Mouse (Mus musculus): ENCODE results near the gene Psme3. TPM values are rescaled to one million over a fixed set of nuclear protein-coding genes. Genes with fewer than 3 reads are reported as not detected.
"Not testable (repeated sequence)": the region's sequence is repeated elsewhere in the genome, so short reads cannot be mapped to it uniquely, and the experiment has no call there.

Gene Psme3
- polyA plus RNA-seq, 1 experiment from 2014 or later, result 104 TPM

- H3K4me2 ChIP-seq, result no peak within 1 kb of the TSS
- no peak within 1 kb of the TSS for H3K9ac ChIP-seq (ENCODE audit: low read depth, low read length)
- ATAC-seq (replicated peaks; ENCODE audit: insufficient number of reproducible peaks, low FRiP score, low TSS enrichment), result no peak
- H3K4me1 ChIP-seq (ENCODE audit: control insufficient read depth, insufficient read depth, low read length), result no peaks in the 10 kb centered on the region
- H3K36me3 ChIP-seq (ENCODE audit: control insufficient read depth, insufficient read depth, low read length), result peaks cover 25% of the 10 kb centered on the region
- WGBS (ENCODE audit: insufficient replicate concordance), result 89% methylated on average over 5 of the region's 5 CpGs
- H3K27me3 ChIP-seq (ENCODE audit: control insufficient read depth, insufficient read depth, low read length), result no peaks in the 10 kb centered on the region
- H3K27ac ChIP-seq (ENCODE audit: low read depth, low read length), result no peak within 1 kb of the TSS
- no peak within 1 kb of the TSS for H3K4me3 ChIP-seq (ENCODE audit: low read depth, low read length)
- no peaks in the 10 kb centered on the region for H3K9me3 ChIP-seq (replicated peaks; ENCODE audit: control insufficient read depth, low read length)
Observed at GRCm38 (mm10) chr11:101324763-101325162, 8.8 kb downstream of the Psme3 start, which contains the start of gene Aoc2. Gene Aoc2 (plus strand): TSS chr11:101325063.

- H3K9ac ChIP-seq (ENCODE audit: low read depth, low read length); H3K4me2 ChIP-seq; H3K4me3 ChIP-seq (ENCODE audit: low read depth, low read length); H3K9me3 ChIP-seq (replicated peaks; ENCODE audit: control insufficient read depth, low read length); ATAC-seq (replicated peaks; ENCODE audit: insufficient number of reproducible peaks, low FRiP score, low TSS enrichment); H3K27me3 ChIP-seq (ENCODE audit: control insufficient read depth, insufficient read depth, low read length); H3K4me1 ChIP-seq (ENCODE audit: control insufficient read depth, insufficient read depth, low read length); H3K27ac ChIP-seq (ENCODE audit: low read depth, low read length): not testable (repeated sequence)
- peaks cover 25% of the 10 kb centered on the region for H3K36me3 ChIP-seq (ENCODE audit: control insufficient read depth, insufficient read depth, low read length)
- WGBS (ENCODE audit: insufficient replicate concordance), result 93% methylated on average over 11 of the region's 11 CpGs
Observed at GRCm38 (mm10) chr11:101325201-101325600, 9.2 kb downstream of the Psme3 start.

GRCm38 (mm10) chr11:101326147-101326546, 10.1 kb downstream of the Psme3 start:
- Histone ChIP-seq H3K4me2 (no peak overlapping the region), H3K4me3 (ENCODE audit: low read depth, low read length) (no peak overlapping the region), H3K9ac (ENCODE audit: low read depth, low read length) (no peak overlapping the region), H3K9me3 (replicated peaks; ENCODE audit: control insufficient read depth, low read length) (no peaks in the 10 kb centered on the region), H3K27ac (ENCODE audit: low read depth, low read length) (no peak overlapping the region), H3K36me3 (ENCODE audit: control insufficient read depth, insufficient read depth, low read length) (peaks cover 24% of the 10 kb centered on the region), H3K4me1 (ENCODE audit: control insufficient read depth, insufficient read depth, low read length) (0 out of 2 replicates have a peak, but pooled peaks cover 4% of the 10 kb centered on the region), H3K27me3 (ENCODE audit: control insufficient read depth, insufficient read depth, low read length) (no peaks in the 10 kb centered on the region)
- WGBS (ENCODE audit: insufficient replicate concordance), result 87% methylated on average over 11 of the region's 11 CpGs
- ATAC-seq (replicated peaks; ENCODE audit: insufficient number of reproducible peaks, low FRiP score, low TSS enrichment), result no peak

GRCm38 (mm10) chr11:101327311-101327710, 11.3 kb downstream of the Psme3 start:
- Histone ChIP-seq H3K9me3 (replicated peaks; ENCODE audit: control insufficient read depth, low read length) (no peaks in the 10 kb centered on the region), H3K27me3 (ENCODE audit: control insufficient read depth, insufficient read depth, low read length) (no peaks in the 10 kb centered on the region), H3K4me1 (ENCODE audit: control insufficient read depth, insufficient read depth, low read length) (0 out of 2 replicates have a peak, but pooled peaks cover 4% of the 10 kb centered on the region), H3K4me3 (ENCODE audit: low read depth, low read length) (no peak overlapping the region), H3K4me2 (no peak overlapping the region), H3K9ac (ENCODE audit: low read depth, low read length) (no peak overlapping the region), H3K36me3 (ENCODE audit: control insufficient read depth, insufficient read depth, low read length) (peaks cover 13% of the 10 kb centered on the region), H3K27ac (ENCODE audit: low read depth, low read length) (no peak overlapping the region)
- WGBS (ENCODE audit: insufficient replicate concordance), result 55% methylated on average over 3 of the region's 3 CpGs
- ATAC-seq (replicated peaks; ENCODE audit: insufficient number of reproducible peaks, low FRiP score, low TSS enrichment), result no peak

GRCm38 (mm10) chr11:101328941-101329635, 13.1 kb downstream of the Psme3 start:
- no peak overlapping the region for H3K9ac ChIP-seq (ENCODE audit: low read depth, low read length)
- no peaks in the 10 kb centered on the region for H3K9me3 ChIP-seq (replicated peaks; ENCODE audit: control insufficient read depth, low read length)
- H3K27ac ChIP-seq (ENCODE audit: low read depth, low read length), result no peak overlapping the region
- ATAC-seq (replicated peaks; ENCODE audit: insufficient number of reproducible peaks, low FRiP score, low TSS enrichment), result no peak
- H3K4me2 ChIP-seq, result no peak overlapping the region
- H3K4me3 ChIP-seq (ENCODE audit: low read depth, low read length), result no peak overlapping the region
- H3K4me1 ChIP-seq (ENCODE audit: control insufficient read depth, insufficient read depth, low read length), result 0 out of 2 replicates have a peak, but pooled peaks cover 4% of the 10 kb centered on the region
- 84% methylated on average over 6 of the region's 6 CpGs for WGBS (ENCODE audit: insufficient replicate concordance)
- no peaks in the 10 kb centered on the region for H3K27me3 ChIP-seq (ENCODE audit: control insufficient read depth, insufficient read depth, low read length)
- H3K36me3 ChIP-seq (ENCODE audit: control insufficient read depth, insufficient read depth, low read length), result peaks cover 4% of the 10 kb centered on the region

GRCm38 (mm10) chr11:101330371-101330924, 14.4 kb downstream of the Psme3 start, which contains the start of gene Aoc3:
Gene Aoc3 (plus strand): TSS chr11:101330605.
- H3K27me3 ChIP-seq (ENCODE audit: control insufficient read depth, insufficient read depth, low read length), result no peaks in the 10 kb centered on the region
- ATAC-seq (replicated peaks; ENCODE audit: insufficient number of reproducible peaks, low FRiP score, low TSS enrichment), result no peak
- no peak within 1 kb of the TSS for H3K4me3 ChIP-seq (ENCODE audit: low read depth, low read length)
- peaks cover 3% of the 10 kb centered on the region for H3K36me3 ChIP-seq (ENCODE audit: control insufficient read depth, insufficient read depth, low read length)
- 0 out of 2 replicates have a peak, but pooled peaks cover 7% of the 10 kb centered on the region for H3K4me1 ChIP-seq (ENCODE audit: control insufficient read depth, insufficient read depth, low read length)
- WGBS (ENCODE audit: insufficient replicate concordance), result 56% methylated on average over 7 of the region's 7 CpGs
- no peak within 1 kb of the TSS for H3K4me2 ChIP-seq
- no peak within 1 kb of the TSS for H3K27ac ChIP-seq (ENCODE audit: low read depth, low read length)
- 0 out of 2 replicates have a peak within 1 kb of the TSS, but pooled peaks have one; percentile 16 for H3K9ac ChIP-seq (ENCODE audit: low read depth, low read length)
- no peaks in the 10 kb centered on the region for H3K9me3 ChIP-seq (replicated peaks; ENCODE audit: control insufficient read depth, low read length)

- not testable (repeated sequence) for H3K27ac ChIP-seq (ENCODE audit: low read depth, low read length); H3K4me2 ChIP-seq; H3K4me3 ChIP-seq (ENCODE audit: low read depth, low read length); H3K9me3 ChIP-seq (replicated peaks; ENCODE audit: control insufficient read depth, low read length); H3K36me3 ChIP-seq (ENCODE audit: control insufficient read depth, insufficient read depth, low read length); H3K27me3 ChIP-seq (ENCODE audit: control insufficient read depth, insufficient read depth, low read length); H3K4me1 ChIP-seq (ENCODE audit: control insufficient read depth, insufficient read depth, low read length); H3K9ac ChIP-seq (ENCODE audit: low read depth, low read length)
- WGBS (ENCODE audit: insufficient replicate concordance), result 73% methylated on average over 6 of the region's 6 CpGs
- 0 out of 2 replicates have a peak, but pooled peaks have one; percentile 29 for ATAC-seq (replicated peaks; ENCODE audit: insufficient number of reproducible peaks, low FRiP score, low TSS enrichment)
Observed at GRCm38 (mm10) chr11:101330961-101331360, 14.9 kb downstream of the Psme3 start.

- H3K9ac ChIP-seq (ENCODE audit: low read depth, low read length), result no peak overlapping the region
- no peaks in the 10 kb centered on the region for H3K27me3 ChIP-seq (ENCODE audit: control insufficient read depth, insufficient read depth, low read length)
- no peak for ATAC-seq (replicated peaks; ENCODE audit: insufficient number of reproducible peaks, low FRiP score, low TSS enrichment)
- H3K9me3 ChIP-seq (replicated peaks; ENCODE audit: control insufficient read depth, low read length), result no peaks in the 10 kb centered on the region
- H3K27ac ChIP-seq (ENCODE audit: low read depth, low read length), result no peak overlapping the region
- H3K36me3 ChIP-seq (ENCODE audit: control insufficient read depth, insufficient read depth, low read length), result no peaks in the 10 kb centered on the region
- no peak overlapping the region for H3K4me2 ChIP-seq
- WGBS (ENCODE audit: insufficient replicate concordance), result 79% methylated on average over 3 of the region's 3 CpGs
- no peak overlapping the region for H3K4me3 ChIP-seq (ENCODE audit: low read depth, low read length)
- peaks cover 8% of the 10 kb centered on the region; the same call in 1 of the 2 replicates for H3K4me1 ChIP-seq (ENCODE audit: control insufficient read depth, insufficient read depth, low read length)
Observed at GRCm38 (mm10) chr11:101332537-101332936, 16.5 kb downstream of the Psme3 start.
